Mouse (Mus musculus) heart, adult 18-20 months (tissue): Measurements from ENCODE around the gene Hmgb4. TPM values are rescaled to one million over a fixed set of nuclear protein-coding genes. Genes with fewer than 3 reads are reported as not detected.

Experiments used
- DNase-seq, 2 experiments: peaks; one replicate each; pipeline ENCODE4 v3.0.0; 2021 to 2022; ENCODE audit warnings: mixed read lengths in 1 of 2
- total RNA-seq, 2 experiments: library from RNA; stranded (reverse); gene quantifications; 2 replicates each; pipeline ENCODE4 v1.2.3; 2021

Gene Hmgb4
- total RNA-seq, 2 experiments from 2014 or later, result not detected

DNA sequence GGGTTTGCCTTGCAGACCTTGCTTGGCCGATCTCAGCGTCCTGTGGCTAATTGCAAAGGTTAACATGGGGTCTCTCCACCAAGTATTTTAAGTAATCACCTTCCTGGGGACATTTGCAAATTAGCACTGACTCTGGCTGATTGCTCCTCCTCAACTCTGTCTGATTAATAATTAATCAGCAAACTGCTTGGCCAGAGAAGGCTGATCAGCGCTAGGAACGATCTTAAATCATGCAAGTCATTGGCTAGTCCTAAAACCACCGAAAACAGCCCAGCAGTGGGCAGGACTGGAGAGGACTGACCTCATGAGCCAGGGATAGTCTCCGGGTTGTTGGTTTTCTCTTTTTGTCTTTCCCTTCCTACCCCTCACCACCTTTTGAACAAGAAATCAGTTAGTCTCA, 36.3 kb downstream of the Hmgb4 start:
- DNase-seq, result no peak

DNA sequence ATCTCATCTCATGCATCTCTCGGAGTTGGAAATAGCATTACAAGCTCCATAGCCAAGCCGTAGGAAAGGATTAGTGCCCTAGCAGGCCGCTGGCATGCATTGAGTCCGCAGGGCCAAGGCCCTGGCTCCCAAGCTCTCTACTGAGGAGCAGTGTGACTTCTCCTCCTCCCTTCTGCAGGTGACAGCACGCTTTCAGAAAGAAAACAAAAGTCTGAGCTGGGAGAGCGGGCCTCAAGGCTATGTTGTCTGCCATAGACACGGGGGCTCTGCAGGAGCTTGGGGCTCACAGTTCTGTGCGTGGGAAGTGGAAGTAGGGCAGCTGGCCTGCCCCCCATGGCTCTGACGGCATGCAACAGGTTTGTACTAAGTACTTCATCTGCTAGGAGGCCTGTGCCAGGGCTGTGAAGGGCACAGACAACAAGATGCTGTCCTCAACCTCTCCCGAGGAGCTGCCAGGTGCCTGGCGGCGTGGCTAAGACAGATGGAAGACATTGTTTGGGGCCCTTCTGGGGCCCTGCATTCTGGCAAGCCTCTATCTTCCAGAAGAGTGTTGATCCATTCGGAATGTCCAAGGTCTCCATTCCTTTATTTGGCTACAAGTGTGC, 42.7 kb downstream of the Hmgb4 start:
- DNase-seq, result no peak
